Comparison of ENCODE assay signal across 23 mouse cellular contexts in genomic region chr2:127140011-127140410, GRCm38 (mm10).
"Had no signal": no experiment of that assay in that cellular context is flagged by ENCODE, and none has a peak within 500 bp of the region (broad histone marks: within the 10 kb centered on the region; RNA-seq: fewer than 3 reads in every experiment).

No protein-coding gene starts in this region.

- H3K9me3 ChIP-seq: heart, embryonic 13.5 days; heart, embryonic 15.5 days; hindbrain, embryonic 13.5 days; hindbrain, embryonic 15.5 days; kidney, embryonic 15.5 days; limb, embryonic 13.5 days; limb, embryonic 15.5 days; liver, embryonic 12.5 days had no signal

- DNase-seq: gastrocnemius, postnatal 10 days; gastrocnemius, postnatal 36 days; heart, postnatal 14 days; heart, postnatal 36 days; kidney, adult 11 months; kidney, adult 2 months; kidney, adult 9 months; kidney, postnatal 14 days; kidney, postnatal 36 days; left cerebral cortex, postnatal 4 days had no signal

- H3K27me3 ChIP-seq: heart, embryonic 15.5 days; hindbrain, embryonic 13.5 days; hindbrain, embryonic 15.5 days; kidney, embryonic 15.5 days; limb, embryonic 13.5 days; limb, embryonic 15.5 days; liver, embryonic 12.5 days had no signal

- H3K9ac ChIP-seq: heart, embryonic 13.5 days; heart, embryonic 15.5 days; hindbrain, embryonic 13.5 days; hindbrain, embryonic 15.5 days; kidney, embryonic 15.5 days; limb, embryonic 13.5 days; limb, embryonic 15.5 days; liver, embryonic 12.5 days; liver, embryonic 14.5 days had no signal

- H3K4me3 ChIP-seq: heart, embryonic 13.5 days; heart, embryonic 15.5 days; hindbrain, embryonic 13.5 days; hindbrain, embryonic 15.5 days; kidney, embryonic 15.5 days; layer of hippocampus, adult 2 months; limb, embryonic 13.5 days; limb, embryonic 15.5 days; liver, embryonic 12.5 days had no signal

- ATAC-seq: hindbrain, postnatal 0 days; intestine, embryonic 16.5 days; liver, embryonic 12.5 days had no signal

- H3K36me3 ChIP-seq: hindbrain, embryonic 13.5 days; hindbrain, embryonic 15.5 days had no signal

- H3K27ac ChIP-seq: heart, embryonic 13.5 days; heart, embryonic 15.5 days; hindbrain, embryonic 13.5 days; hindbrain, embryonic 15.5 days; hindbrain, postnatal 0 days; kidney, embryonic 15.5 days; kidney, postnatal 0 days; layer of hippocampus, adult 2 months; limb, embryonic 13.5 days; limb, embryonic 15.5 days; liver, embryonic 12.5 days; liver, embryonic 14.5 days had no signal
